Mouse (Mus musculus): Measurements from ENCODE around the gene Shc1.

Shc1 gene

DNA sequence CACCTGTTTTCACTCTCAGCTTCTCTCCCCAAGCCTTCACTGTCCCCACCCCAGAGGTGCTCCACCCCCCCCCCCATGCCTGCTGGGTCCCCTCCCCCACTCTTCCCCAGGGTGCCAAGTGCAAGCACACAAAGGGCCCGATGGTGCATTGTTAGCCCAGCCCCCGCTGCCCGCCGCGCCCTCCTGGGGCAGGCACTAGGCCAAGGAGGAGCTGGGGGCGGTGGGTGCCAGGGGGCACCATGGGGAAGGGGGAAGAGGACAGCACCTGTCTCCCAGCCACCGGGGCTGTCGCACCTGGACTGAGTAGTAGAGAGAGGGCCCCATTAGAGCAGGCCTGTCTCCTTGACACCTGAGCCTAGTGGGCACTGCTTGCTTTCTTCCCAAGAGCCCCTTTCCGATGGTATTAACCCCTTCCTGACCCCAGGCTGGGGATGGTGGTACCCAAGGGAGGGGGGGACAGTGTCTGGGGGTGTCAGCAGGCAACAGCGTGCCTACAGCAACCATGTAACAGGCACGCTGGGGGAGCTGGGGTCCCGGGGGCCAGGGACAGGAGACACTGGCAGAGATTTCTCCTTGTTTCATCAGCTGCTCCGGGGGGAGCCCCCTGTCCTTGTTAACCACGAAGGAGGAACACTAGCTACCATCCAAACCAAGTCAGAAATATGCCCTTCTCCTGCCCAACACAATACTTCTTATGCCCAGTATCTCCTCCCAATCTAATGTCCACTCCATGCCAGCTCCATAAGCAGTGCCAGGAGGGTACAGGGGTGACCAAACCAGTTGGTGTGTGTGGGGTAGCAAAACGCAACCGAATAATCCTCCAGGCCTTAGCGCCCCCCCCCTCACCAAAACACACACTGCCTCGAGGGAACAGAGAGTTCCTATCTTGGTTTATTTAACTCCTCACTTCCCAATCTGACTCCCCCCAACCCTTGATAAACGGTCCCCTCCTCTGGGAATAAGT is 27.3 kb upstream of the Shc1 start:
- peak; percentile 47 for DNase-seq

DNA sequence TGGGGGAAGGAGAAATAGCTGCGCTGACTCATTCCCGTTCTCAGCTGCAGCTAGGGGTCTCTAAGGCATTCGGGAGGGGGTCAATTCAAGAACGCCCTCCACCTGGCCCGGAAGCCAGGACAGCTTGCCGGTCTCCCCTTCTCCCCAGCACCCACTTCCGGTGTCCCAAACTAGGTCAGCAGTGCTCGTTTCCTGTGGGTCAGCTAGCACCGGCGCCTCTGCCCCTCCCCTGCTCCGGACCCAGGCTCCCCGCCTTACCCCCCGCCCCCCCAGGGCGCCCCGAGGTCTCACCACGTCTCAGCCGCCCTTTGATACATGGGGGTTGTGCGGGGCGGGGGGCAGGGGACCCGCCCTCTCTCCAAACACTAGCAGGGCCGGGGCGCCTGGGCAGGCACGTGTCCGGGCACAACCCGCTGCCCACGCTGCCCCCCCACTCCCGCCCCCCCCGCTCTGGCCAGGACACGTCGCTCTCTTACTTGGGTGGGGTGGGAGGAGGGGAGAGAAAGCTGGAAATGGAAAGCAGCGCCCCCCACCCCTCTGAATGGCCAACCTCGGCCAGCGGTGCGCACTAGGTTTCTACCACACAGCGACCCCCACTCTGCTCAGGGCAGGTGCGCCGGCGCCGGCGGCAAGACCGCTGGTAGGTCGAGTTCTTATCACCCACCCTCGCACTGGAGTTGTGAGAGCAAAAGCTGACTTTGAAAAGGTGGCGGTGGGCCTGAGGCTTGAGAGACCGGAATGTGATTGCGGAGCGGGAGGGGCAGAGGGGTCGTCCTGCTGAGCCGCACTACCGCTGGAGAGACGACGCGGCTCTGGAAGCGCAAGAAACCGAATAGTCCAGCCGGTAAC is 26.4 kb upstream of the Shc1 start:
- DNase-seq = peak; percentile 82

DNA sequence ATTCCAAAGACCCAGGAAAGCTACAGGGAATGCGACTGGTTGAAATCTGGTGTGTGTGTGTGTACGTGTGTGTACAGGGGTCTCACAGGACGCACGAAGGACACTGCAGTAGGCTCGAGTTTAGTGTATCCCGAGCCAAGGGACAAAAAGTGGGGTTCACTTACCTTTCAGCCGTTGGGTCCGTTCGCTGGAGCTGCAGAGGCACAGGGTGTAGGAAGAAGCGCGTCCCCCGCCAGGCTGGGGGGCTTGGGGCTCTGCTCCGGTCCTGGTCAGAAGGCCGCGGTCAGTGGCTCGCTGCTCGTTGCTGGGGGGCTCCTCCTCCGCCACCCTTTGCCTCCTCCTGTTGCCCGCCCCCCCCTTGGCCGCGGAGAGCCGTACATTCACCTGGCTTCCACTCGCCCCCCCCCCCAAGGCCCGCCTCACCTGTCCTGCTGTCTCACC is 25.4 kb upstream of the Shc1 start:
- peak; percentile 61 for DNase-seq

DNA sequence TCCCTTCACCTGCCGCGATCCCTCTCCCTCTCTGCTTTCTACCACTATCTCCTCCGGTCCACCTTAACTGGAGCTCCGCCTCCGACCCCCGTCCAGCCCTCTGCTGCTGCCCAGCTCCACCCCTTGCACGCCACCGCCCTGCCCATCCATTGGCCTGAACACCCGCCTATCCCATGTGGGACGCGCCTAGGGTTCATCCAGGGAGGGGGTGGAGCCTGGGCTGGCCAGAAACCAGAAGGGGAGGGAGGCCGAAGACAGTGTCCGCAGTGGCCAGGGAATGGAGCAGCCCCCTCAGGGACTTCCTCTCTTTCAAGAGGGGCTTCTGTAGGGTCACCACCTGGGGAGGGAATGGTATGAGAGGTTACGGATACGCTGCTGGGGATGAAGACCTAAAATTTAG is 24.6 kb upstream of the Shc1 start:
- DNase-seq = peak; percentile 99

DNA sequence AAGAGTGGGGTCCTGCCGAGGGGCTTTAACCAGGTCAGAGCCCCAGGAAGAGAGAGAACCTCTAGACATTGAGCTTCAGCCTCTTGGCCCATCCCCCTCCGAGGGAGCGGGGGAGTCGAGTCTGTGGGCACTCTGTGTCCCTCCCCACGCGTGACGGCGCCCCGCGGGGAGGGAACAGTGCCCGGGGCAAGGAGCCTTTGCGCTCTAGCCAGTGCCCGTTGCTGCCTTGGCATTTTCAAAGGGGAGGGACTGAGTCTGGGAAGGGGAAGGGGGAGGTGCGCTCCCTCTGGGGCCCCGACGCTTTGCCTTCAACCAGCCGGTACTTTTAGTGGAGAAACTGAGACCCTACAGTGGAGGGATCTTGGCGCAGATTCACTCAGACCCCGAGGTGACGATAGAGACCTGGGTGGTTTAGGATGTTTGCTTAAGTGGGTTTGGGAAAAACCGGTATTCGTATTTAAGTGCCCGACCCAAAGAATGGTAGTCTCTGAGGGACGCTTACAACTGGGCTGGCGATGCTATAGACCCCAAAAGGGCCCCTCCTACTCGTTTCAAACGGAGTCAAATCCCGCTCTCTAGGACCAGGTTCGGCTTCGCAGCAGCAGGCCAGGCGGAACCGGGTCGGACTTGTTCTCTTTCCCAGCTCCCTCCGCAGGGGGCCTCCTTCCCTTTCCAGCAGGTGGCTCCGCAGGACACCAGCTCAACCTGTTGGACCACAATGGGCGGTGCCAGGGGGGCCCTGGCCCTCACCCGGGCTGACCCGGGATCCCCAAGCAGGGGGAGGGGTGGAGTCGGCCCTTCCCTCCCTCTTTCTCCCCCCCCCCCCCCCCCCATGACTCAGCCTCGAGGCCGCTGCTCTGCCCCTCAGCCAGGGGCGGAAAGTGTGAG is 24.0 kb upstream of the Shc1 start, which contains the start of gene Zbtb7b:
Gene Zbtb7b (minus strand): TSS at position 771 of the 888 bp plus-strand sequence.
- peak; percentile 90 for DNase-seq

DNA sequence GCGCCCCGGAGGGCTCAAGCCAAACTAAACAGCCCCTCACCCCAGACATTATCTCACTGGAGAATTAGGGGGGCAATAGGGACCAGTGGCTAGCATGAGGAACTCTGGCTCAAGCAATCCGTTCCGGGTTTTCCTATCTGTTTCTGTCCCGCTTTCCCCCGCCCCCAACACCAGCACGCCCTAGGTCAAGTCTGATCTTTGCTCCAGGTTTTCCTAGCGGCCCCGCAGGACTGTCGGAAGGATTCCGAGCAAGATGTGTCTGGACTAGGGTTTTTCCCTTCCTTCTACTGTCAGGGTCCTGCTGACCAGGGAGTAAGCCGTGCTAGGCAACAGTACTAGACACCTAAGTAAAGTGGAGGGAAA is 23.4 kb upstream of the Shc1 start:
- peak; percentile 91 for DNase-seq

DNA sequence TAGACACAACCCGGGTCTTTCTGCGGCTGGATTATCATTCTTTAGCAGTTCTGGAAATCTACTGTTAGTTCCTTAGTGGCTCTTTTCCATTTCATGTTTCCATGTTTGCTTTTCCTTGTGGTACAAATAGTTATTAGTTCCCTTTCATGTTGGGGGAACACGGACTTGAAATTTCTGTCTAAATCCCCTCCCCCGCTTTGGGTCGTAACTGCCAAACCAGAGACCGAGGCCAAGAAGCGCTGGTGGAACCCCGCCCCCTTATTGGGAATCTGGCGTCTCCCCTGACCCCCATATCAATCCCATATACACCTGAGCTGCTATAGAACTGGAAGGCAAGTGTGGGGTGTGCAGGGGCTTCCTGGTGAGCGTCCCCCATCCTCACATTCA is 22.8 kb upstream of the Shc1 start:
- peak; percentile 35 for DNase-seq

DNA sequence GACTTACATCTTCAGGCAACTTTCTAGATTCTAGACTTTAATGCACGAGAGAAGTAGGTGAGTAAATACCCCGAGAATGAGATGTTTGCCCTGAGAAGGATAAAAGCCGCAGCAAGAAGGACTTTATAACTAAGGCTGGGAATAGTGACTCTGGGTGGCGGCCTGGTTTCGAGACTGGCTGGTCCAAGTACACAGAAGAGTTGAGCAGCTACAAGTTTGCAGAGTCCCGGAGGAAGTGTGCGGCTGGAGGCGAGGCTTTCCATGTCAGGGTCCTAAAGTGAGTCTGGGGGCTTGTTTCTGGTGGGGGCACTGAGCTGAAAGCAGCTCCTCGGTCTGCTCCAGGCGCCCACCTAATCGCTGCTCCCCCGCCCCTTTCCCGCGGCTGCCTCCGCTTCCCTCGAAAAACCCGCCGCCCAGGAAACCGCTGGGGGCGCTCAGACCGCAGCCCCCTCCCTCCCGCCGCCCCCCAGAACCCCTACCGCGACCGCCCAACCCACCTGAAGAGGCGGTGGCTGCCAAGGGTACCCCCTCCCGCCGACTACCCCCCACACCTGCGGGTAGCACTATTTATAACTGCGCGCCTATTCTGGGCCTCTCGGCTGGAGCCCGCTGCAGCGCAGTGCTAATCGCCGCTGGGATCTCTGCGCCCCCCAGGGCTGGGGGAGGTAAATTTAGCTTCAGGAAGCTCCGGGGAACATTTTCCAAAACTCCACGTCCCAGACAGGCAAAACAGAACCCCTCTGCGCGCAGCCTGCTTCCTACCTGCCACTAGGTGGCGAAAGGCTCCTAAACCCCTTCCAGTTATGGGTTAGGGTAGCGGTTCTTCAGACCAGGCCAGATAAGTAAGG is 22.2 kb upstream of the Shc1 start:
- DNase-seq = peak; percentile 84

DNA sequence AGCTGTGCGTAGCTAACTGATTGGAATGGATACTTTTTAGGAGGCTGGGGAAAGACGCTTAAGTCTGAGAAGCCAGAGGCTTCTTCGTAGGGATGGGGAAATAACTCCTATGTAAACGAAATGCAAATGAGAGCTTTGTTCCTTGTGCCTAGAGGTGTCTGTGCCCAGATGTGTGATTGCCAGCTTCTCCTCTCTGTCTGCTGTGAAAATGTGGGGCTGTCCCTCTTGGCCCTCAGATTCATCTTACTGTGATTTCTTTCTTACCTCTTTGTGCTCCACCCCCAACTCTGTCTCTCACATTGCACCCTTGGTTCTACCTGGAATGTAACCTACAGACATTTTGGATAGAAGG is 21.6 kb upstream of the Shc1 start:
- DNase-seq = no peak

DNA sequence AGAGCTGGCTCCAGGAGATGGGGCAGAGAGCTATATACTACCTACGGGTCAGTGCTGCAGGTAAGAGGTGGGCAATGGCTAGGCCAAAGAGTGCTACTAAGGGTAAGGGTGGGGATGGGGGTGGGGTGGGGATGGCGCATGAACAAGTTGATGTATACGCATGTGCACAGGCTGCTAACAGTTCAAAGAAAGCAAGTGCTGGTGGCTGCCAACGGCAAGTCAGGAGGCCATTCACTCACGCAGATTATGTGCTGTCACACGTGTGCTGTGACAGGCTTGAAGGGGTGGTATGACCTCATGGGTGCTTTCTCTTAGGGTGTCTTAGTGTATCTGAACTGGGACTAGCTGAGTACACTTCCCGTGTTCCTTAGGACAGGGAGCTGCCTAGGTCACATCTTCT is 16.9 kb upstream of the Shc1 start:
- no peak for DNase-seq

DNA sequence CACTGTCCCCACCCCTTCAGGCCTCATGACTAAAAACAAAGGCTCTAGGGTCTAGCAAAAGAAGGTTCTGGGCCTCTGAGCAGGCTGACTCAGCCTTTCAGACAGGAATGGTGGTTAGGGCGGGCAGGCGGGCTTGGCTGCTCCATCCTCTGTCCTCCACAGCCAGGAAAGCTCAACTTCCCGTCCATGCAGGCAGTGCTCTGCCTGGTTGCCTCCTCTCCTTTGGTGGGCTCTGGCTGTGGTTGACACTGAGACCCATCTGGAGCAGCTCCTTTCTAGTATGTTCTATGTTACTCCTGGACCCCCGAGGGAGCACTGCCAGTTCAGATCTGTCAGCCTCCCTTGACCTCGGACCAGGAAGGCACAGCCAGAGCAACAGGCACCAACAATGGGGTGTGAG is 15.6 kb upstream of the Shc1 start, which contains the start of gene Lenep:
Gene Lenep (minus strand): TSS at position 101 of the 400 bp plus-strand sequence.
- DNase-seq = no peak

DNA sequence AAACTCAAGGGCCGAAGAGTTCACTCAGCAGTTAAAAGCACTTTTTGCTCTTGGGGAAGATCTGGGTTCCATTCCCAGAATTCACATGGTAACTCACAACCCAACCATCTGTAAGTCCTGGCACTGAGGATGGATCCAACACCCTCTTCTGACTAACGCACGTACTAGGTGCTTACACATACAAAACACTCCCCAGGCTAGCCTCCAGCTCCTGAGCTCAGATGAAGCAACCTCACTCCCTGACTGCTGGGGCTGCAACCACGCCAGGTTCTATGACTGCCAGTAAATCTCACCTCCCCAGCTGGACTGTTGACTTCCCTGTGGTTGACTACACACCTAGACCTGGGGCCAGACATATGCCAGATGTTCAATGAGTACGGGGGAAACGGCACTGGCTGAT is 11.4 kb upstream of the Shc1 start:
- DNase-seq = no peak

DNA sequence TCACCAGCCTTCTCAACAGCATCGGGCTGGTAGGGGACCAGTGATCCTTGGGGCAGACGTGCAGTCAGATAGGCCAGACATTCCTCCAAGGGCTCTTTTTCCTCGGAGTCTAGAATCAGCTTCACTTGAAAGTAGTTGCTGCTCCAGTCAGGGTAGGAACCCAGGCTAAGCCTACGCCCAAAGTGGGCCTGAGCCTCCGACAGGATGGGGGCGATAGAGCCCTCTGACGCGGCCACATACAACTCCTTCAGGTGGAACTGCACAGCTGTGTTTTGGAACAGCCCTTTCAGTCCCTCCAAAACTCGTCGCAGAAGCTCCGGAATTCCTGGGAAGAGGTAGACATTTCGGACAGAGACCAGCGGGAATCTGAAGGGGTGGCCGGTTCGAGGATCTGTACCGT is 9.8 kb upstream of the Shc1 start:
- DNase-seq = no peak

DNA sequence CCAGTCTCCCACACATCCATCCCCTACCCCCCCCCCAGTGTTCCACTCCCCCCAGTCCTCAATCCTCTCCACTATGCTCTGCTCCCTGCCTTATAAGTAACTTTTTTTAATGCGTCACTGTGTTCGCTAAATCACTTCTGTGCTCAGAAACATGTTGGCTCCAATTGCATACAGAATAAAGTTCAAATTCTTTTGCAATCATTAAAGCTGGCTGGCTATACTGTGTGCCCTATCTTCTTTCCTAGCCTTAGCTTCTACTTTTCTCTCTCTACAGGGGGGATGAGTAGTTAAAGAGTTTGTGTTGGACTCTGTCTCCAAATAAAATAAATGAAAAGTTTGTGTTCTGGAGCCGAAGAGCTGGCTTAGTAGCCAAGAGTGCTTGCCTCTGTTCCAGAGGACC is 8.5 kb upstream of the Shc1 start:
- DNase-seq = no peak

DNA sequence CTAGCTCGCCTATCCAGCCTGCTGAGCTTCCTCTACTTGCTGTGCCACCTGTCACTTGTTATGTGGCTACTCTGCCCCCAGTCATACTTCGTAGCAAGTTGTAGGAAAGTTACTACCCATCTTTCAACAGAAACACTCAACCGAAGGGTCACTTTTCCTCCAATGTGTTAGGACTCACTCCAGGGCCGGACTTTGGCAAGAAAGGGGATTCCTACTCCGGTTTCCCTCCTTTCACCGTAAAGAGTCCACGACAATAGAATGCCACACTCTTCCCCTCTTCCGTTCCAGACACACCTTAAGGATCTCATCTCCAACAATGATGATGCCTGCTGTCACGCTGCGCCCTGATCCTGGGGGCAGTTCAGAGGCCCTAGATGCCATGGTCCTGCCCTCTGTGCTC is 7.4 kb upstream of the Shc1 start:
- DNase-seq = no peak

DNA sequence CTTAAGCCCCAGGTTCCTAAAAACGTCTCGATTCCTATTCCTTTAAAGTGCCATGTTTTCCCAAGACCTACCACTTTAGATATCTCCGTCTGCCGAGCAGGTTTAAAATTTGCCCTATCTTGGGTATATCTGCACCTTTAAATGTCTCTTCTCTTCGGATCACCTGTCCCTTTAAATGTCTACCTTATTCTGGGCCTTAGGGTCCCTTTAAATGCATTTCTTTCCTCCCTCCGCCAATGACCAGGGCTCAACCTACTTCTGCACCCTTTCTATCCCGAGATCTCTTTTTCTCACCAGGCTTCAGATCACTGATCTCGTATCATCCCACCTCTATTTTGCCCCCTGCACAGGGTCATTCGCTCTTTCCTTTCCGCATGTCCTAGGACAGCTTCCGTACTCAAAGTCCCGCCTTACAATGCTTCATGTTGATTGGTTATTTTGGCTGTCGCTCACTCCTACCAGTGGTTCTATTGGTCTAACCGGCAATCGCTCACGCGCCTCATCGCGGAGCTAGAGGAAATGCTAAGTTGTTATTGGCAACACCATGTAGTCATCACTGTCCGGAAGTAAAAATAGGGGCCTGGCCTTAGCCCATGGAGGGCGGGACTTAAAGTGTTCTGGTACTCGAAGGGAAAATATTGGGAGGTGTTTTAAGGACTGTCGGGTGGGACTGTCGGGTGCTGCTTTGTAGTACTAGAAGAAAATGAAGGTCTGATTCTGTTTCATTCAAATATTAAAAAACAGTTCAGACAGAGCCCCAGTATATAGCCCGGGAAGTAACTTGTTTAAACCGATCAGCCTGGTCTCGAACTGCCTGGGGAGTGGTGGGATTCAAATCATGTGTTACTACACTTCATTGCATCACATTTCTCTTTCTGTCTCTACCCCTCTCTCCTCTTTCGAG is 6.5 kb upstream of the Shc1 start, which contains the start of gene Flad1:
Gene Flad1 (minus strand): TSS at position 381 of the 904 bp plus-strand sequence.
- peak; percentile 100 for DNase-seq

DNA sequence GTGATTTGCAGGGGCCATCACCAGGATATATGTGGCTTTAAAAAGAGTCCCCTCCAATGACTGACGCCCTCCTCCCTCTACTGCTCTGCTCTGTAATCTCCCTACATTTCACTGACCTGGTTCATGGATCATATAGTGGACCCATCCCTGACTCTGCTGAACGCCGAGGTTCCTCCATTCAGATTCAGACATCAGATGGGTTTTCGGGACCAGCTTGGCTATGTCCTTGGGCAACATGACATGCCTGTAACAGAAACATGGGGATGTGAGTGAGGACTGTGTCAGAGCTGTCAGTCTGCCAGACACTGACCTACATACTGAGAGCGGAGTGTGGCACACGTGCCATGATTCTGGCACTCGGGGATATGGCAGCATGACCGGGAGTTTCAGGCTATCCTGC is 2.1 kb upstream of the Shc1 start:
- no peak for DNase-seq

DNA sequence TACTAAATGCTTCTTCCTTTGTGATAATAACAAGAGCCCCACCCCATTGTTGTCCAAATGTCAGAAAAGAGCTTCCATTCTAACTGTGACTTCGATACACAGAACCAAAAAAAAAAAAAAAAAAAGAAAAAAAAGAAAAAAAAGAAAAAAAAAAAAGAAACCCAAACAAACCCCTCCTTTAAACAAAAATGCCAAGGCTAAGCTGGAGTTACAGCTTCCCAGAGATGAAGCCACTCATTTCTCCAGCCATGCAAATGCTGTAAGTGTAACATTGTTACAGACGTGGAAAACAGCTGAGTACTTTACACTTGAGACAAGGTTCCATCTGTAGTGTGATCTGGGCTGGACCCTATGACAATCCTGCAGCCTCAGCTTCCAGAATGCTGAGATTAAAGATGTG is 1.1 kb upstream of the Shc1 start:
- DNase-seq = no peak

DNA sequence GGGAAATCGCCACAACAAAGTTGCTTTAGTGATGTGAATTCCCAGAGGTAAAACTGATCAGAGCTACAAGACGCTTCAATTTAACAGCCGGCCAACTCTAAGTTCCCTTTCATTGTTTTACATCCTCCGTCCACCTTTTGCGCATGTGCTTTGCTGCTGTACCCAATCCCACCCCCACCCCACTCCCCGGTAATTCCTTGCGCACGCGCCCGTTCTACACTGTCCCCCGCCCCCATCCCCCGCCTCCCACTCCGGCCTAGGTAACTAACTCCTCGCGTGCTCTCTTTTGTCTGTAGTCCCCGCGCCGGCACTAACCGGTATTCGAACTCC is 438 bp upstream of the Shc1 start:
- DNase-seq = no peak

DNA sequence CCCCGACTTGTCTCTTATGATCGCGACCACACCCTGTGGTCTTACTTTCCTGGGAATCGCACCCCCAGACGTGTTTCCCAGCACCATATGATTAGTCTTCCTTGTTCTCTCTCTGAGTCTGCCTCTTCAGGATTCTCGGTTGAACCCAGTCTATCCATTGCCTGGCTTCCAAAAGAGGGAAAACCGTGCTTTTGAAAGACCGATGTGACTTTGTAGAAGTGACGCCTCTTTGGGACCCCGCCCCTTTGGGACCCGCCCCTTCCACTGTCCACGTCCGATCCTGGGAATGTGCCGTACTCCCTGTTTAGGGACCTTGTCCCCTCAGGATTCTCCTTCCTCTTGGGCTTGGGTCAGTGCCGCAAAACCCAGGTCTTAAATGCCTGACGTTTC is 613 bp downstream of the Shc1 start:
- DNase-seq = peak; percentile 84

DNA sequence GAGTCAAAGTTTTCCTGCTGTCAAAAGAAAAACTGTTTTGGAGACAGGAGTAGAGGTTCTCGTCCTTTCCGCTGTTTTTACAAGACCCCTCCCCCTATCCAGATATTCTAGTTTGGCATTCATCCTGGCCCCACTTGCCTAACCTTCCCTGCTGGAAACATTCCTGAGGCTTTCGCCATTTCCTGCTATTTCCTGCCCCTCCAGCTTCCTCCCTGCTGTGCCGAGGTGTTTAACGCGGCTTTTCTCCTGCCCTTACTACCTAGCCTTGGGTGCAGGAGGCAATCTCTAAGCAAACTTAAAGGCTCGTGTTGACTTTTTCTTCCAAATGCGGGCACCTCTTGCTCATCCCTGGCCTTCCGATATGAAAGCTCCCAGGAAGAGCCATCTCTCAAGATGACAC is 1.3 kb downstream of the Shc1 start:
- DNase-seq = peak; percentile 66

Data from kidney, adult 18-20 months (tissue).